Mouse (Mus musculus): ENCODE measurements around the gene Gm21969.

- TF ChIP-seq CTCF (IDR thresholded peaks at IDR 0.05; ENCODE audit: extremely low read depth, insufficient read length, insufficient replicate concordance, low read depth, low read length) (no peak), POLR2A (IDR thresholded peaks at IDR 0.05; ENCODE audit: low read depth, low read length) (no peak)
Measured at GRCm38 (mm10) chr4:139576251-139576880, 26.6 kb upstream of the Gm21969 start.

Measured in small intestine, adult 2 months (tissue).